Mouse (Mus musculus) hindbrain, embryonic 12.5 days (tissue): Measurements from ENCODE around the gene Fam104a. TPM values are rescaled to one million over a fixed set of nuclear protein-coding genes. Genes with fewer than 3 reads are reported as not detected.

Experiments
- ATAC-seq: fragments of 200-750 bp; cut with Nextera tagmentation; 2 replicates; pipeline ENCODE4 v1.8.0; 2017; ENCODE audit warnings: moderate TSS enrichment; ENCODE audit not compliant: low FRiP score
- H3K27ac ChIP-seq: fragments of 300-500 bp; sonication (generic); 2 replicates; pipeline ENCODE4 v1.5.1; 2016; ENCODE audit warnings: mild to moderate bottlenecking
- H3K27me3 ChIP-seq: fragments of 300-500 bp; sonication (generic); 2 replicates; pipeline ENCODE4 v1.6.1; 2016; ENCODE audit warnings: mild to moderate bottlenecking
- H3K36me3 ChIP-seq: fragments of 300-500 bp; sonication (generic); 2 replicates; pipeline ENCODE4 v1.6.1; 2016; ENCODE audit warnings: mild to moderate bottlenecking
- H3K4me1 ChIP-seq: fragments of 300-500 bp; sonication (generic); 2 replicates; pipeline ENCODE4 v1.6.1; 2016
- H3K4me2 ChIP-seq: fragments of 300-500 bp; sonication (generic); replicated peaks from 2 replicates; pipeline ENCODE4 v1.6.1; 2016; ENCODE audit warnings: mild to moderate bottlenecking
- H3K4me3 ChIP-seq: fragments of 300-500 bp; sonication (generic); 2 replicates; pipeline ENCODE4 v1.5.1; 2016; ENCODE audit warnings: mild to moderate bottlenecking
- H3K9ac ChIP-seq: fragments of 300-500 bp; sonication (generic); 2 replicates; pipeline ENCODE4 v1.6.1; 2016; ENCODE audit warnings: mild to moderate bottlenecking, moderate library complexity
- H3K9me3 ChIP-seq: fragments of 300-500 bp; sonication (generic); replicated peaks from 2 replicates; pipeline ENCODE4 v1.6.1; 2016; ENCODE audit warnings: mild to moderate bottlenecking
- WGBS: fragments of 180-500 bp; shearing (Covaris S2); methylation state at CpG from one replicate; pipeline ENCODE4 v1.1.7; 2016; 5-methylcytosine and 5-hydroxymethylcytosine counted together
- polyA plus RNA-seq: library from polyadenylated mRNA; unstranded; fragments of >200 nt; fragmentation: Nextera tagmentation; extraction: Ambion mirVana; gene quantifications from 2 replicates; pipeline ENCODE4 v1.2.1, GENCODE M21; 2016

Gene Fam104a
- polyA plus RNA-seq, 1 experiment from 2014 or later, result 50.4 TPM

DNA sequence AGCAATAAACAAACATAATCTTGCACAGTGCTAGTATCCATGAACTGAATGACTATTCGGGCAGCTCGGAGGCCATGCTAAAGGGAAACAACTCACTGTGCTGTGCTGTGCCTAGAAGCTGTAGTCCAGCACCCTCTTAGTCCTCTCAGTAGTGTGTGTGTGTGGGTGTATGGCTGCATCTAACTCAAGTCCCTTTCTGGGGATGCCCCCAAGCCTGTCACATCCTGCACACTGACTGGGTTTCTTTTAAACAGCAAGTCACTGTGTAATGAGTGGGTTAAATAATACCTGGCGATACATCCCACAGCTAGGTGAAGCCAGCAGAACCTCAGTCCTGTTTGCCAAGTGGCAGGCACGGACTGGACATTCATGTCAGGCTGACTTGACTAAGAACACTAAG lies 25.2 kb downstream of the Fam104a start:
- no peak for ATAC-seq

GRCm38 (mm10) chr11:113658319-113658718 lies 25.6 kb downstream of the Fam104a start:
- no peak for ATAC-seq
- Histone ChIP-seq H3K9me3 (no peaks in the 10 kb centered on the region), H3K36me3 (peaks cover 98% of the 10 kb centered on the region), H3K27ac (no peak overlapping the region), H3K4me3 (no peak overlapping the region), H3K4me2 (no peak overlapping the region), H3K4me1 (peaks cover 5% of the 10 kb centered on the region; the same call in 1 of the 2 replicates), H3K27me3 (no peaks in the 10 kb centered on the region), H3K9ac (no peak overlapping the region)
- WGBS, result 87% methylated on average over 8 of the region's 8 CpGs

More for the DNA sequence above, 25.2 kb downstream of the Fam104a start:
- Histone ChIP-seq H3K4me3 (no peak overlapping the region), H3K27me3 (no peaks in the 10 kb centered on the region), H3K4me2 (no peak overlapping the region), H3K9ac (no peak overlapping the region), H3K36me3 (peaks cover 98% of the 10 kb centered on the region), H3K27ac (no peak overlapping the region), H3K4me1 (peaks cover 5% of the 10 kb centered on the region; the same call in 1 of the 2 replicates), H3K9me3 (no peaks in the 10 kb centered on the region)
- 94% methylated on average over 4 of the region's 4 CpGs for WGBS

GRCm38 (mm10) chr11:113657221-113657620 lies 26.7 kb downstream of the Fam104a start:
- no peak overlapping the region for H3K9ac ChIP-seq
- H3K9me3 ChIP-seq, result no peaks in the 10 kb centered on the region
- H3K27ac ChIP-seq, result no peak overlapping the region
- H3K4me2 ChIP-seq, result no peak overlapping the region
- H3K27me3 ChIP-seq, result no peaks in the 10 kb centered on the region
- H3K4me1 ChIP-seq, result peaks cover 8% of the 10 kb centered on the region; the same call in 1 of the 2 replicates
- H3K36me3 ChIP-seq, result peaks cover 98% of the 10 kb centered on the region
- ATAC-seq, result no peak
- WGBS, result 71% methylated on average over 4 of the region's 4 CpGs
- no peak overlapping the region for H3K4me3 ChIP-seq

DNA sequence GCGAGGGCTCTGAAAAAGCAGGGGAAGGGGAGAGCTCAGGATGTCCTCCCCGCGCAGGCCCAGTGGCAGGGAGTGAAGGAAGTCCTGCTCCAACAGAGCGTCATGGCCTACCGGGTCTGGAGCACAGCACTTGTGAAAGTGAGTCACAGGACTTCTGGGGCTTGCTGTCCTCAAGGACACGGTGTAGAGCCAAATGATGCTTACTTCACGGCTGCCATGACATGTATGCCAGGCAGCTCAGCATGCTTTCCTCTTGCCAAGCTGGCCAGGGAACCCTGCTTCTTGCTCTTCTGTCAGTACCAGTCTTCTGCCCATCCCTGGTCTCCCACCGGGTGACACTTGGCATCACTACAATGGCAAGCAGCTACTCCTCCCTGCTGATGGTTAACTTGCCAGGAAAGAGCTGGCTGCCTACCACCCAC lies 27.4 kb downstream of the Fam104a start:
- Histone ChIP-seq H3K4me1 (peaks cover 11% of the 10 kb centered on the region; the same call in 1 of the 2 replicates), H3K27me3 (no peaks in the 10 kb centered on the region), H3K4me2 (no peak overlapping the region), H3K9me3 (no peaks in the 10 kb centered on the region), H3K27ac (no peak overlapping the region), H3K4me3 (no peak overlapping the region), H3K36me3 (peaks cover 97% of the 10 kb centered on the region), H3K9ac (no peak overlapping the region)
- ATAC-seq, result no peak
- 90% methylated on average over 8 of the region's 8 CpGs for WGBS

DNA sequence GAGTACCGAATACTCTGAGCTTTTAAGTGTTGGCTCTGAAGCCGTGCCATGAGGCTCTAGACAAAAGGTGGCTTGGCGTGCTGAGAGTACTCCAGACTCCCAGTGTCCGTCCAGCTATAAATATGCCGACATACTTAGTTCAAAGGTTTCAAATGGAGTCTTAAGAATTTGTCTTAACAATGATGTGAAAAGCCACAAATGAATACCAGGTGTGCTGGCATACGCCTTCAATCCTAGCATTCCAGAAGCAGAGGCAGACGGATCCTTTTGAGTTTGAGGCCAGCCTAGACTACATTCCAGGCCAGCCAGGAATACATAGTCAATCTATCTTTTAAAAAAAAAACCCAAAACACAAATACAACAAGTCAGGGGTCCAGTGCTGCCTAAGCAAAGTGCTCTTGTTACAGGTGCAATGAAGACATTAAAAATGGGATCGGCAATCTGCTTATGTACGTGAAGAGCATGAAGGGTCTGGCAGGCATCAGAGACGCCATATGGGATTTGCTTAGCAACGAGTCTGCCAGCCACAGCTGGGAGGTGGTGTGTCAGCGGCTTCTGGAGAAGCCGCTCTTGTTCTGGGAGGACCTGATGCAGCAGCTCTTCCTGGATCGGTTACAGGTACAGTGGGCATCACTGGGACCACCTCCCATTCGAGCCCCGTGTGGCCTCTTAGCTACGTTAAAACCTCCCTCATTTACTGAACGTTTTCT lies 29.2 kb downstream of the Fam104a start:
- H3K27me3 ChIP-seq, result no peaks in the 10 kb centered on the region
- 76% methylated on average over 18 of the region's 18 CpGs for WGBS
- no peak overlapping the region for H3K4me2 ChIP-seq
- H3K4me1 ChIP-seq, result peaks cover 22% of the 10 kb centered on the region
- H3K36me3 ChIP-seq, result peaks cover 80% of the 10 kb centered on the region
- H3K27ac ChIP-seq, result no peak overlapping the region
- no peak overlapping the region for H3K4me3 ChIP-seq
- H3K9ac ChIP-seq, result no peak overlapping the region
- no peaks in the 10 kb centered on the region for H3K9me3 ChIP-seq
- no peak for ATAC-seq

DNA sequence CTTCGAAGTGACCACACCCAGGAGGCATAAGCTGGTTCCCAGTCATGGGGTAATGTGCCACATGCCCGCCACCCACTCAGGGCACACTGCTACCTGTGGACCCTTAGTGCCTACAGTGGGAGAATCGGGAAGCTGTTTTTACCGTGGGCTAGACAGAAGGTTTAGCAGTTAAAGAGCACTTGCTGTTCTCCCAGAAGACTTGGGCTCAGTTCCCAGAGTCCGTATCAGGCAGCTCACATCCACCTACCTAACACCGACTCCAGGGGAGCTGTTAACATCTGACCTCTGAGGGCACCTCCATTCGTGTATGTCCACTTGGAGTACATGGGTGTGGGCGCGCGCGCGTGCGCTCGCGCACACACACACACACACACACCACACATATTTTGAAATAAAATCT lies 29.9 kb downstream of the Fam104a start:
- H3K4me1 ChIP-seq, result peaks cover 22% of the 10 kb centered on the region
- no peaks in the 10 kb centered on the region for H3K9me3 ChIP-seq
- WGBS, result 91% methylated on average over 15 of the region's 15 CpGs
- H3K27ac ChIP-seq, result no peak overlapping the region
- H3K4me3 ChIP-seq, result no peak overlapping the region
- H3K36me3 ChIP-seq, result peaks cover 74% of the 10 kb centered on the region
- ATAC-seq, result no peak
- H3K27me3 ChIP-seq, result no peaks in the 10 kb centered on the region
- no peak overlapping the region for H3K4me2 ChIP-seq
- H3K9ac ChIP-seq, result no peak overlapping the region

- peaks cover 59% of the 10 kb centered on the region for H3K36me3 ChIP-seq
- H3K4me2 ChIP-seq, result no peak overlapping the region
- H3K27me3 ChIP-seq, result no peaks in the 10 kb centered on the region
- no peaks in the 10 kb centered on the region for H3K9me3 ChIP-seq
- no peak overlapping the region for H3K4me3 ChIP-seq
- H3K27ac ChIP-seq, result no peak overlapping the region
- 94% methylated on average over 6 of the region's 6 CpGs for WGBS
- no peak for ATAC-seq
- peaks cover 33% of the 10 kb centered on the region for H3K4me1 ChIP-seq
- H3K9ac ChIP-seq, result no peak overlapping the region
These were observed 31.4 kb downstream of the Fam104a start for GRCm38 (mm10) chr11:113652516-113652915.

DNA sequence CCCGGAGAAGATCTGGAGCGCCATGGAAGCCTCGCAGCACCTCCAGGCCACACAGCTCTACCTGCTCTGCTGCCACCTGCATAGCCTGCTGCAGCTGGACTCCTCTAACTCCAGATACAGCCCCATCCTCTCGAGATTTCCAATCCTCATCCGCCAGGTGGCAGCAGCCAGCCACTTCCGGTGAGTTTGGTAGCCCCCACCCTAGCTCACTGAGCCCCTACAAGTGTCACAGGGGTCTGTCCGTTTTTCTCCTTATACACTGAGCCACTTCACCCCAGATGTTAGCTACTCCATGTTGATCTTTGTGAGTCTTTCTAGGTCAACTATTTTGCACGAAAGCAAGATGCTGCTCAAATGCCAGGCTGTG lies 32.1 kb downstream of the Fam104a start:
- no peak for ATAC-seq
- peaks cover 53% of the 10 kb centered on the region for H3K36me3 ChIP-seq
- H3K27me3 ChIP-seq, result no peaks in the 10 kb centered on the region
- WGBS, result 44% methylated on average over 8 of the region's 8 CpGs
- no peak overlapping the region for H3K4me3 ChIP-seq
- no peak overlapping the region for H3K4me2 ChIP-seq
- peaks cover 30% of the 10 kb centered on the region for H3K4me1 ChIP-seq
- H3K9ac ChIP-seq, result no peak overlapping the region
- H3K27ac ChIP-seq, result peak overlapping the region; percentile 67
- no peaks in the 10 kb centered on the region for H3K9me3 ChIP-seq

- H3K4me3 ChIP-seq, result 0 out of 2 replicates have a peak overlapping the region, but pooled peaks have one; percentile 4
These were observed 32.6 kb downstream of the Fam104a start for GRCm38 (mm10) chr11:113651206-113651906.

DNA sequence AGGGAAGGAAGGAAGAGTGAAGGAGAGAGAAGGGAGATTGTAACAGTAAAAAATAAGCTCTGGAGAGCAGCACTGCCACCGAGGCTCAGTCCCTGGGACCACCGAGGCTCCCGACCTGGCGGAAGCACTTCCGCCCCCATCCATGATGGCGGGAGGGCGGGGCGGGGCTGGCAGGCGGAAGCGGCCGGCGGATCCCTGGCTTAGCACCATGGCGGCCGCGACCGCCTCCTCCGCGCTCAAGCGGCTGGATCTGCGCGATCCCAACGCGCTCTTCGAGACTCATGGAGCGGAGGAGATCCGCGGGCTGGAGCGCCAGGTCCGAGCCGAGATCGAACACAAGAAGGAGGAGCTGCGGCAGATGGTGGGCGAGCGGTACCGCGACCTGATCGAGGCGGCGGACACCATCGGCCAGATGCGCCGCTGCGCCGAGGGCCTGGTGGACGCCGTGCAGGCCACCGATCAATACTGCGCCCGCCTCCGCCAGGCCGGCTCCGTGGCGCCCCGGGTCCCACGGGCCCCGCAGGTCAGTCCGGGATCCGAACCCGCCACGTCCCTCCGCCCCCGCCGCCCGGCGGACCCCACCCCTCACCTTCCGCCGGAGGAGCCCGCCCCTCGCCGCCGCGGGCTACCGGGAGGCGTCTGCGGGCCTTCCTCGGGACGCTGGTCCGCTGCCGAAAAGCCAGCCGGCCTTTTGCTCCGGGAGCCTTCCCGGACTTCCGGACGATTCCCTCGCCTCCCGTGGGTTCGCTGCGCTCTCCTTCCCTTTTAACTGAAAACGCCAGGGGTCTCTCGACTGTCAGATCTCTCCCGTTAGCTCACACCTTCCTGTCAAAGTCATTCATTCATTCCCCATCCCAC lies 34.4 kb downstream of the Fam104a start, which contains the start of gene Slc39a11:
TSS of gene Slc39a11 (minus strand) at position 727 of the 858 bp plus-strand sequence.
- Histone ChIP-seq H3K27ac (peak within 1 kb of the TSS; percentile 95), H3K4me3 (peak within 1 kb of the TSS; percentile 95), H3K9ac (peak within 1 kb of the TSS; percentile 89), H3K9me3 (no peaks in the 10 kb centered on the region), H3K4me1 (peaks cover 28% of the 10 kb centered on the region), H3K4me2 (peak within 1 kb of the TSS; percentile 65), H3K36me3 (peaks cover 33% of the 10 kb centered on the region), H3K27me3 (no peaks in the 10 kb centered on the region)
- WGBS, result under 1% methylated on average over 87 of the region's 91 CpGs
- peak; percentile 86 for ATAC-seq

More at GRCm38 (mm10) chr11:113651206-113651906, 32.6 kb downstream of the Fam104a start:
- Histone ChIP-seq H3K9me3 (no peaks in the 10 kb centered on the region), H3K4me2 (peak overlapping the region; percentile 65), H3K27ac (peak overlapping the region; percentile 95), H3K36me3 (peaks cover 48% of the 10 kb centered on the region), H3K27me3 (no peaks in the 10 kb centered on the region), H3K4me1 (peaks cover 28% of the 10 kb centered on the region), H3K9ac (no peak overlapping the region)
- ATAC-seq, result peak; percentile 11; the same call in 1 of the 2 replicates
- WGBS, result 63% methylated on average over 22 of the region's 22 CpGs

DNA sequence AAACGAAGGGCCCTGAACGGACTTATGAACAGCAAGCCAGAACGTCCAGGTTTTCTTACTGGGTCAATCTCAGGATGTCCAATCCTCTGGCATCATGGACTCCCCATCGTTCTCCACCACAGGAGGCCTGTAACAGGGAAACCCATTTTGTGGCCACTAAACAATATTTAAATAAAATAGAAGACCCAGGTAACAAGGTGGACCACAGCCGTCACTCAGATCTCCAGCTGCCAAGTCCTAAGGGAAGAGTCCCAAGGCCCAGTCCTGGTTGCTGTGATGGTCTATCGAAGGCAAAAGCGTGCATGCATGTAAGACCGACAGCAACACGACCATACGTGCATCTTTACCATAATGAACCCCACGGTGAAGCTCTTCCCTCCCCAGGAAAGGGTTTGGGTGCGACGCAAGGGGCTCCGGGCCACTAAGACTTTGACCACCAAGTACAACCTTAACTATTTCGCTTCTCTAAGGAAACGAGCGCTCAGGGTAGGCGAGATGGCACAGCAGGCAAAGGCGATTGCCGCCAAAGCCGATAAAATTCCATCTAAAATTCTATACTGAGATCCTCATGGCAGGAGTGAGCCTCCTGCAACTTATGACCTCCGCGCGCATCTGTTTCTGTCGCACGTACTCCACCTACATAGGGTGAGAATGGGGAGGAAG lies 35.1 kb downstream of the Fam104a start, which contains the start of gene Cog1:
TSS of gene Cog1 (plus strand) at position 480 of the 663 bp plus-strand sequence.
- Histone ChIP-seq H3K27ac (peak within 1 kb of the TSS; percentile 95), H3K36me3 (peaks cover 25% of the 10 kb centered on the region), H3K4me3 (peak within 1 kb of the TSS; percentile 95), H3K9me3 (no peaks in the 10 kb centered on the region), H3K4me1 (peaks cover 28% of the 10 kb centered on the region), H3K27me3 (no peaks in the 10 kb centered on the region), H3K9ac (peak within 1 kb of the TSS; percentile 89), H3K4me2 (peak within 1 kb of the TSS; percentile 65)
- 40% methylated on average over 26 of the region's 26 CpGs for WGBS
- no peak for ATAC-seq
